Mouse (Mus musculus): Measurements from ENCODE around the gene Katnal1. TPM values are rescaled to one million over a fixed set of nuclear protein-coding genes. Genes with fewer than 3 reads are reported as not detected.
A peak's percentile ranks its signal among the peaks of the same experiment; 100 is the strongest.

Gene Katnal1
- total RNA-seq, 2 experiments from 2014 or later: 2.5 to 3.1 TPM

DNA sequence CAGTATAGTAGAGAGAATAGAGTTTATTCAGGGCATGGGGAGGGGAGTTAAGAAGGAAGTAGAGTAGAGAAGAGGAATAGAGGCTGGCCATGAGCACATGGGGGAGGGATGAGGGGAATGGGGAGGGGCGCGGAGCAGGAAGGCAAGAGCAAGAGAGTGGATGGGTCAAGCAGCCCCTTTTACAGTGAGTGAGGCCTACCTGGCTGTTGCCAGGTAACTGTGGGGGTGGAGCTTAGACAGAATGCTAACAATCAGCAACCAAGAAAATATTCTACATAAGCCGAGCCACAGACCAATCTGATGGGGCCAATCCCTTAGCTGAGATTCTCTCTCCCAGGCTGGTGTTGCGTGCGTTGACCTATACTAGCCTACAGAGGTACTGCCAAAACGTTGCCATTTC lies 26.5 kb upstream of the Katnal1 start:
- no peak for ATAC-seq (ENCODE audit: poor library complexity, severe bottlenecking)

GRCm38 (mm10) chr5:148954314-148955060 lies 25.4 kb upstream of the Katnal1 start:
- ATAC-seq (ENCODE audit: poor library complexity, severe bottlenecking): peak; percentile 68

DNA sequence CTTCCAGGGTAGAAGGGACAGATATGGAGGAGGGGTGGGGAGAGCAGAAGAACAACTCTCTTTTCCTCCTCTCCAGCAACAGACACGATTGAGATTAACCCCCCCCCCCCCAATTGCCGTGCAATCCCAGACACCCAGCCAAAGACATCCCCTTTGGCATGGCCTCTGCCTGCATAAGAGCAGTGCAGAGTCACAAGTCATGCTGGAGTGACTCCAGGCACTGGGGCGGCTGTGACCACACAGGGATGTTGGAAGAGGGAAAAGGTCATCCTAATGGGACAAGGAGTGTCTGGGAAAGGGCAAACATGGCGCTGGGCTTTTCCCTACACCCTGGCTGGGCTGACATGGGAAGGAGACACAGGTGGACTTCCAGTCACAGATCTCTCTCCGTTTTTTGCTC lies 24.0 kb upstream of the Katnal1 start:
- no peak for ATAC-seq (ENCODE audit: poor library complexity, severe bottlenecking)

- ATAC-seq (ENCODE audit: poor library complexity, severe bottlenecking): no peak
Observed at GRCm38 (mm10) chr5:148952419-148952818, 23.3 kb upstream of the Katnal1 start.

DNA sequence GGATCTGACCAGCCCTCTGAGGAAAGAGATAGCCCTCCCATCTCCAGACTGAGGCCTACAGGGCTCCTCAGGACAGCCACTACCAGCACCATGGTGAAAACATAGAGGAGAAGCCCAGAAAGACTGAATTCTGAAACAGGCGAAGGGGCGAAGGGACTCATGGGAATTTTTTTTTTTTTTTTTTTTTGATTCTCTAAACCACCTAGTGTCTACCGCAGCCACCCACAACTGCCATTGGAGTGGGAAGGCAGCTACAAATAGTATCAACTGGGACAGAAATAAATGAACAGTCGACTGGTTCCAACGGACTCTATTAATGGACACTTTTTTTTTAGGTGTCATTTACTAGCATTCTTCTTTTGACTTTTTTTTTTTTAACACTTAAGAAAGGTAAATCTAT lies 22.2 kb upstream of the Katnal1 start:
- no peak for ATAC-seq (ENCODE audit: poor library complexity, severe bottlenecking)

- ATAC-seq (ENCODE audit: poor library complexity, severe bottlenecking): peak; percentile 44
Observed at GRCm38 (mm10) chr5:148950064-148950463, 20.9 kb upstream of the Katnal1 start.

GRCm38 (mm10) chr5:148948577-148948976 lies 19.5 kb upstream of the Katnal1 start:
- no peak for ATAC-seq (ENCODE audit: poor library complexity, severe bottlenecking)

GRCm38 (mm10) chr5:148947412-148947811 lies 18.3 kb upstream of the Katnal1 start:
- ATAC-seq (ENCODE audit: poor library complexity, severe bottlenecking): no peak

DNA sequence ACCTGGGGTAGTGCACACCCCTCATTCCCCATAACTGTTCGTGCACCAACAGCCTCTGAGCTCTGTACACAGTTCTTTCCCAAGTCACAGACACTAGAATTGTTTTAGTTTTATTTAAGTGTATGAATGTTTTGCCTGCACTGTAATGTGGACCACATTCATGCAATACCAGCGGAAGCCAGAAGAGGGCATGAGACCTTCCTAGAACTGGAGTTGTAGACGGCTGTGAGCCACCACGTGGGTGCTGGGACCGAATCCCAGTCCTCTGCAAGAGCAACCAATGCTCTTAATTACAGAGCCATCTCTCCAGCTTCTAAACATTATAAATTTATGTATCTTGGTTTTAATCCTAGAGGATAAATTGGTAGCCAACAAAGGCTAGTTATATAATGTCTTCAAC lies 17.7 kb upstream of the Katnal1 start:
- ATAC-seq (ENCODE audit: poor library complexity, severe bottlenecking): 0 out of 2 replicates have a peak, but pooled peaks have one; percentile 47

- ATAC-seq (ENCODE audit: poor library complexity, severe bottlenecking): no peak
Observed at GRCm38 (mm10) chr5:148945735-148946134, 16.6 kb upstream of the Katnal1 start.

- no peak for ATAC-seq (ENCODE audit: poor library complexity, severe bottlenecking)
Observed at GRCm38 (mm10) chr5:148944024-148944423, 14.9 kb upstream of the Katnal1 start.

- ATAC-seq (ENCODE audit: poor library complexity, severe bottlenecking): no peak
Observed at GRCm38 (mm10) chr5:148943444-148943843, 14.3 kb upstream of the Katnal1 start.

- no peak for ATAC-seq (ENCODE audit: poor library complexity, severe bottlenecking)
Observed at GRCm38 (mm10) chr5:148942957-148943356, 13.8 kb upstream of the Katnal1 start.

GRCm38 (mm10) chr5:148942305-148942704 lies 13.2 kb upstream of the Katnal1 start:
- no peak for ATAC-seq (ENCODE audit: poor library complexity, severe bottlenecking)

- ATAC-seq (ENCODE audit: poor library complexity, severe bottlenecking): no peak
Observed at GRCm38 (mm10) chr5:148941867-148942266, 12.7 kb upstream of the Katnal1 start.

GRCm38 (mm10) chr5:148939948-148940382 lies 10.8 kb upstream of the Katnal1 start:
- no peak for ATAC-seq (ENCODE audit: poor library complexity, severe bottlenecking)

- ATAC-seq (ENCODE audit: poor library complexity, severe bottlenecking): no peak
Observed at GRCm38 (mm10) chr5:148936516-148936951, 7.4 kb upstream of the Katnal1 start.

- no peak for ATAC-seq (ENCODE audit: poor library complexity, severe bottlenecking)
Observed at GRCm38 (mm10) chr5:148935871-148936270, 6.8 kb upstream of the Katnal1 start.

GRCm38 (mm10) chr5:148935071-148935821 lies 6.1 kb upstream of the Katnal1 start:
- ATAC-seq (ENCODE audit: poor library complexity, severe bottlenecking): peak; percentile 64

- no peak for ATAC-seq (ENCODE audit: poor library complexity, severe bottlenecking)
Observed at GRCm38 (mm10) chr5:148934457-148934856, 5.3 kb upstream of the Katnal1 start.

- ATAC-seq (ENCODE audit: poor library complexity, severe bottlenecking): no peak
Observed at GRCm38 (mm10) chr5:148933767-148934166, 4.6 kb upstream of the Katnal1 start.

DNA sequence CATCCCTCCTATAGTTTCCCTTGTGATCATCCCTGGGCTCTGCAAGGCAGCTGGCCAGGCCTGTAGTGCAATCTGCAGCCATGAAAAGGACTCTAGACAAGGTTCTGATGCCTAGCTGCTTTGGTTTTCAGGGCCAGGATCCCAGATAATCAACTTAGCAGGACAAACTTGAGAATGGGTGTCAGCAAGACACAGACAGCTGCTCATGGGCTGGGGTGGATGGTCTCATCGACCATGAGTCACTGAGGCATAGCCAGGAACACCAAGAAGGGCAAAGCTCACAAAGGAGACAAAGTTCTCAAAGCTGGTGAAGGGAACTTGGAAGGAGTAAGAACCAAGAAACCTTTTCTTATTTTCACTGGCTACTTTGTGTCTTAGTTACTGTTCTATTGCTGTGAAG lies 2.2 kb upstream of the Katnal1 start:
- ATAC-seq (ENCODE audit: poor library complexity, severe bottlenecking): no peak

Measured in megakaryocyte, adult 5-6 weeks (primary cell).